Mouse (Mus musculus) embryonic facial prominence, embryonic 10.5 days (tissue): ENCODE data around the gene Gpr61. TPM values are rescaled to one million over a fixed set of nuclear protein-coding genes. Genes with fewer than 3 reads are reported as not detected.

ENCODE experiments used
- DNase-seq: peaks from one replicate; pipeline ENCODE4 v3.0.0-alpha.2; 2017; ENCODE audit warnings: low spot score
- H3K27ac ChIP-seq: fragments of 300-500 bp; sonication (generic); replicated peaks from 2 replicates; pipeline ENCODE4 v1.5.1; 2016; ENCODE audit warnings: mild to moderate bottlenecking
- H3K27me3 ChIP-seq: fragments of 300-500 bp; sonication (generic); replicated peaks from 2 replicates; pipeline ENCODE4 v1.6.1; 2016; ENCODE audit warnings: low read depth, mild to moderate bottlenecking; ENCODE audit not compliant: poor library complexity, severe bottlenecking
- H3K36me3 ChIP-seq: fragments of 300-500 bp; sonication (generic); replicated peaks from 2 replicates; pipeline ENCODE4 v1.6.1; 2016; ENCODE audit warnings: mild to moderate bottlenecking, moderate library complexity
- H3K4me1 ChIP-seq: fragments of 300-500 bp; sonication (generic); 2 replicates; pipeline ENCODE4 v1.6.1; 2016
- H3K4me3 ChIP-seq: fragments of 300-500 bp; sonication (generic); 2 replicates; pipeline ENCODE4 v1.5.1; 2016; ENCODE audit warnings: mild to moderate bottlenecking, moderate library complexity
- H3K9me3 ChIP-seq: fragments of 300-500 bp; sonication (generic); 2 replicates; pipeline ENCODE4 v1.6.1; 2016; ENCODE audit warnings: mild to moderate bottlenecking
- WGBS: fragments of 180-500 bp; shearing (Covaris S2); methylation state at CpG from one replicate; pipeline ENCODE4 v1.1.7; 2016; 5-methylcytosine and 5-hydroxymethylcytosine counted together
- polyA plus RNA-seq: library from polyadenylated mRNA; unstranded; fragments of >200 nt; fragmentation: Nextera tagmentation; extraction: Ambion mirVana; gene quantifications from 2 replicates; pipeline ENCODE4 v1.2.1, GENCODE M21; 2016

Gene Gpr61
- polyA plus RNA-seq, 1 experiment from 2014 or later: 0.36 TPM

- Histone ChIP-seq H3K9me3 (no peaks in the 10 kb centered on the region), H3K36me3 (0 out of 2 replicates have a peak, but pooled peaks cover 10% of the 10 kb centered on the region), H3K27me3 (peaks cover 55% of the 10 kb centered on the region), H3K27ac (no peak overlapping the region), H3K4me3 (no peak overlapping the region), H3K4me1 (peaks cover 35% of the 10 kb centered on the region)
- WGBS: 71% methylated on average over 9 of the region's 9 CpGs
- no peak for DNase-seq
Observed at GRCm38 (mm10) chr3:108188716-108189490, 34.2 kb upstream of the Gpr61 start.

DNA sequence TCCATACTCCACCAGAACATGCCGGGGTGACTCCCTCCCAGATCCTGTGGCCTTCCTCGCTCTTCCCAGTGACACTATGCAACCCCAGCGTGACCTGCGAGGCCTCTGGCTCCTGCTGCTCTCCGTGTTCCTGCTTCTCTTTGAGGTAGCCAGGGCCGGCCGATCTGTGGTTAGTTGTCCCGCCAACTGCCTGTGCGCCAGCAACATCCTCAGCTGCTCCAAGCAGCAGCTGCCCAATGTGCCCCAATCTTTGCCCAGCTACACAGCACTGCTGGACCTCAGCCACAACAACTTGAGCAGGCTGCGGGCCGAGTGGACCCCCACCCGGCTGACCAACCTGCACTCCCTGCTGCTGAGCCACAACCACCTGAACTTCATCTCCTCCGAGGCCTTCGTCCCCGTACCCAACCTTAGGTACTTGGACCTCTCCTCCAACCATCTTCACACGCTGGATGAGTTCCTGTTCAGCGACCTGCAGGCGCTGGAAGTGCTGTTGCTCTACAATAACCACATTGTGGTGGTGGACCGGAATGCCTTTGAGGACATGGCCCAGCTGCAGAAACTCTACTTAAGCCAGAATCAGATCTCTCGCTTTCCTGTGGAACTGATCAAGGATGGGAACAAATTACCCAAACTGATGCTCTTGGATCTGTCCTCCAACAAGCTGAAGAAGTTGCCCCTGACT, 32.6 kb upstream of the Gpr61 start:
- Histone ChIP-seq H3K27ac (no peak overlapping the region), H3K36me3 (0 out of 2 replicates have a peak, but pooled peaks cover 10% of the 10 kb centered on the region), H3K4me1 (peaks cover 33% of the 10 kb centered on the region), H3K9me3 (no peaks in the 10 kb centered on the region), H3K27me3 (peaks cover 58% of the 10 kb centered on the region), H3K4me3 (peak overlapping the region; percentile 85)
- 59% methylated on average over 20 of the region's 20 CpGs for WGBS
- no peak for DNase-seq

- peaks cover 58% of the 10 kb centered on the region for H3K27me3 ChIP-seq
- H3K27ac ChIP-seq: peak within 1 kb of the TSS; percentile 83
- 3% methylated on average over 100 of the region's 100 CpGs for WGBS
- H3K36me3 ChIP-seq: 0 out of 2 replicates have a peak, but pooled peaks cover 10% of the 10 kb centered on the region
- H3K9me3 ChIP-seq: no peaks in the 10 kb centered on the region
- H3K4me3 ChIP-seq: peak within 1 kb of the TSS; percentile 85
- DNase-seq: peak; percentile 70
- H3K4me1 ChIP-seq: peaks cover 33% of the 10 kb centered on the region
Observed at GRCm38 (mm10) chr3:108186098-108187047, 31.7 kb upstream of the Gpr61 start, which contains the start of gene Amigo1. Gene Amigo1, plus strand, starts transcription at chr3:108186335.

DNA sequence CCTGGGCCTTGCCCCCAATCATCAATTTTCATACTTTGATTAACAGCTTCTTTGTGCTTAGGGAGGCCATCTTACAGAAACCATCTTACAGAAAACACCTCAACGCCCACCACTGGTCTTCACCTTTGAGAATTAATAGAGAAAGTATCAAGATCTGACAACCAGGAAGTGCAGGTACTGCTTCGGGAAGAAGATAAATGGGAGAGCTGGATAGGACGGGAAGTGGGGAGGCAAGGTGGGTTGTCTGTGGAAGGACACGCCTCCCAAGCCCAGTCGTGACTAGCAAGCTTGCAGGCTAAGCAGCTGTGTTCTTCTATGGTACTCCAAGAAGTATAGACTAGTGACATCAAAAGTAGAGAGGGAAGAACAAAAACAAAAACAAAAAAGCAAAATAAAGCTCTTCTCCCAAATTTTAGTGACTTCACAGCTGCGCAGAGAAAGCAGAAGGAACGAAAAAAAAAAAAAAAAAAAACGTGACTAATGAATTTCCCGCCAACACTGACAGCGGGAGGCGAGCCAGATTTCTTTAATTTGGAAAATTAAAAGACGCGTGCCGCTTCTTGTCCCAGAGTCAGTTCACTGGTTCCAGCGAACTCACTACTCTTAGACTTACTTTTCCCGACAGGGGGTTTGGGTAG, 30.9 kb upstream of the Gpr61 start:
- H3K9me3 ChIP-seq: no peaks in the 10 kb centered on the region
- no peak for DNase-seq
- H3K27ac ChIP-seq: no peak overlapping the region; the same call in 1 of the 2 replicates
- peaks cover 33% of the 10 kb centered on the region for H3K4me1 ChIP-seq
- WGBS: 3% methylated on average over 16 of the region's 16 CpGs
- H3K36me3 ChIP-seq: 0 out of 2 replicates have a peak, but pooled peaks cover 10% of the 10 kb centered on the region
- H3K27me3 ChIP-seq: peaks cover 58% of the 10 kb centered on the region
- peak overlapping the region; percentile 85 for H3K4me3 ChIP-seq

DNA sequence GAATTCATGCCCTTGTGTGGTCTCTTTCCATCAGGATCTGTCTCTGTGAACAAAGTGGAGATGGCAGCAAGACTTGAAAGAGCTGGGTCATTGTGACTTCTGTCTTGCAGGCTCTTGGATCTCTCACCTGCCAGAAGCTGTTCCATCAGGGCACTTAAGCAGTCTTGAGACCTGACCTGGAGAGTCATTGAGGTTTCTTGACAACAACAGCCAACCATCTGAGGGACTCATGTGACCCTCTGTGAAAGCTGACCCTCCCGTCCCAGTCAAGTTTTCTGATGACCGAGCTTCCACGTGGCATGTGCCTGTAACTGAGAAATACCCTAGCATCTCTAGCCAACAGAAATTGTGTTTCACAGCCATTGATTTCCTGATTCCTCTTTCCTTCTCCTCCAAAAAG, 30.1 kb upstream of the Gpr61 start:
- Histone ChIP-seq H3K27ac (no peak overlapping the region), H3K9me3 (no peaks in the 10 kb centered on the region), H3K4me3 (no peak overlapping the region), H3K36me3 (0 out of 2 replicates have a peak, but pooled peaks cover 10% of the 10 kb centered on the region), H3K27me3 (peaks cover 55% of the 10 kb centered on the region), H3K4me1 (peaks cover 28% of the 10 kb centered on the region)
- WGBS: 73% methylated on average over 3 of the region's 3 CpGs
- DNase-seq: no peak

DNA sequence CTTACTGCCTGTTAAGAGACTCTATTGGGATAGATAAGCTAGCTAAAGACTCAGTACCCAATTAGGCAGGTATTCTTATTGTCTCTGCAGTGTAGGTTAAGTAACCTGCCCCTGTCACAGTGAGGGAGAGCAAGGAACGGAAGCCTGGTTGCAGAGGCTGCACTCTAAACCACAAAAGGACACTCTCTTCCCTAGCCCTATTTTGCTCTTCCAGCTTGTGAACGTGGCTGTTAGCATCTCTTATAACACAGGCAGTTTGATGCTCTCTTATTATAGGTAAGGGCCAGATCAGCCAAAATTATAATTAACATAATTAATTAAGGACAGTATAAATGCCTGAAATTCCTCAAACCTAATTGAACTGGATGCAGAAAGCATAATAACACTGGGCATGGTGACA, 25.8 kb upstream of the Gpr61 start:
- Histone ChIP-seq H3K9me3 (no peaks in the 10 kb centered on the region), H3K4me3 (no peak overlapping the region), H3K27me3 (peaks cover 19% of the 10 kb centered on the region), H3K36me3 (no peaks in the 10 kb centered on the region), H3K4me1 (peaks cover 7% of the 10 kb centered on the region), H3K27ac (no peak overlapping the region)
- WGBS: 34% methylated on average over 2 of the region's 2 CpGs
- DNase-seq: no peak

DNA sequence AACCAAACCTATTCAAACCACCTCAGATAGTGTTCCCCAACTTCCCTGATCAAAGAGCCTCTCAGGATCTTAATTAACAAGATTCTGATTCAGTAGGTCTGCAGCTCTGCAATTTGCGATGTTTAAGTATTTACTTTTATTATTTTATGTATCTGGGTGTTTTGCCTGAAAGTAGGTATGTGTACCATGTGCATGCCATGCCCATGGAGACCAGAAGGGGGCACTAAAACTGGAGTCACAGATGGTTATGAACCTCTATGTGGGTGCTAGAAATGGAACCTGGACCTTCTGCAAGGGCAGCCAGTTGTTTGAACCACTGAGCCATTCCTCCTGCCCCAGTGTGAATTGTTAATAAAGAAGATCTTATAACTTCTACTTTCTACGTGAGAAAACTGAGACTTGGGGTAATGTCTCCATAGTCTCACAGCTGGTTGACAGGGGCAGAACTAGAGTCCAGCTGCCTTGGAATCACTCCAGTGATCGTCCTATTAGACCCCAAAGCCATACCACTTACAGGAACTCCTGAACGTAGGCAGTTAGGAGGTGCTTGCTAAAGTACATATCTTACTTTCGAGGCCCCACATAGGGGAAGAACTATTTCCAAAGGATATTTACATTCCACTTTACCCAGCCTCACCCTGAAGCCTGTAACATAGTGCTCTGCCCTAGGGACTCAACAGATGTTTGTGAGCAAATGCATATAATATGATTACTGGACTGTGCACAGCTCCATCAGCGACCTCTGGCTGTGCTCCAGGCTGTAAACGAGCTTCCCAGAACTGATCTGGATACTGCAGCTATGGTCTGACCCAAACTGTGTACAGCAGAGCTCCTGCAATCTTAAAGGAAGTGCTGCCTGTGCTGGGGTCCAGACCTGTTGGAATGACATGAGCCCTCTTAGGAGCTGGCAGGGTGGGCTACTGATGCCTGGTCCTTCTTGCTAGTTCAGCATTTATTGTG, 24.4 kb upstream of the Gpr61 start:
- peaks cover 13% of the 10 kb centered on the region for H3K27me3 ChIP-seq
- no peak for DNase-seq
- WGBS: 85% methylated on average over 7 of the region's 7 CpGs
- H3K4me3 ChIP-seq: no peak overlapping the region
- H3K27ac ChIP-seq: no peak overlapping the region
- no peaks in the 10 kb centered on the region for H3K36me3 ChIP-seq
- peaks cover 16% of the 10 kb centered on the region for H3K4me1 ChIP-seq
- H3K9me3 ChIP-seq: no peaks in the 10 kb centered on the region

DNA sequence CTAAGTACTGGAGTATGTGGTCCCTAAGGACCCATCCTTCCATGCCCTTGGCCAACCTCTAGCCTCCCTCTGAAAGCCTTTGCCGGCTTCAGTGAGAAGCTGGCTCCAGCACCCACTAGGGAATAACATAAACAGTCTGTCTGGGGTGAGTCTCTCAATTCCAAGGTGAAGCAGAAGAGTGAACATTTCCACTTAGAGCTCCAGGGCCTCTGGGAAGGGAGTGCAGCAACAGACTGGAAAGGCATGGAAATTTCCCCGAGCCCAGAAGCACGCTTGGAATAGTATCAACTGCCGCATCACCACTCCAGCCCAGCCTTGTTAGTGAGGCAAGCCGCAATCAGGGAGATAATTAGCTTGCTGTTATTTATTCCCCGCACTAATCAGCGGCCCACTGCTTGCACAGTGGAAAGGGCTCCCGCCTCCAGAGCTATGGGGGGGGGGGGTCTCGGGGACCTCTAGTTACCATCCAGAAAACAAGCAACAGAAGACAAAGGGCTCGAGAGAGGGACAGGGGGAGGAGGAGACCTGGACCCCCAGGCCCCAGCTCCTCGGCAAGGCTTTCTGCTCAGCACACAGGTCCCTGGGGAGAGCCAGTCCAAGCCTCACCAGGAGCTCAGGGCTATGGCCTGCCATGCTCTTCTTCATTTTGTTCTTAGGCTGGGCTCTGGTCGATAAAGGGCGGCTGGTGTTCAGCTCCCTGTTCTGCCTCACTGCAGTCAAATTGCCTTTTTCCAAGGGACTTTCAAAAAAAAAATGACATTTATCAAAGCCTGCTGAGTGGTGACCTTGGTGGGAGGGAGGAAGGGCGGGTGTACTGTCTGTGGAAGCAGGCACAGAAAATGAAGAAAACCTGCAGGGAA, 20.2 kb upstream of the Gpr61 start:
- no peaks in the 10 kb centered on the region for H3K9me3 ChIP-seq
- peaks cover 10% of the 10 kb centered on the region; the same call in 1 of the 2 replicates for H3K27me3 ChIP-seq
- H3K36me3 ChIP-seq: no peaks in the 10 kb centered on the region
- H3K4me3 ChIP-seq: peak overlapping the region; percentile 4; the same call in 1 of the 2 replicates
- peaks cover 14% of the 10 kb centered on the region for H3K4me1 ChIP-seq
- WGBS: 25% methylated on average over 14 of the region's 14 CpGs
- DNase-seq: peak; percentile 39
- peak overlapping the region; percentile 65 for H3K27ac ChIP-seq

GRCm38 (mm10) chr3:108169199-108169598, 14.5 kb upstream of the Gpr61 start:
- Histone ChIP-seq H3K4me3 (no peak overlapping the region), H3K9me3 (no peaks in the 10 kb centered on the region), H3K27ac (peak overlapping the region; percentile 81; the same call in 1 of the 2 replicates), H3K4me1 (peaks cover 50% of the 10 kb centered on the region), H3K36me3 (no peaks in the 10 kb centered on the region), H3K27me3 (peaks cover 15% of the 10 kb centered on the region)
- WGBS: 38% methylated on average over 3 of the region's 3 CpGs
- DNase-seq: peak; percentile 31

DNA sequence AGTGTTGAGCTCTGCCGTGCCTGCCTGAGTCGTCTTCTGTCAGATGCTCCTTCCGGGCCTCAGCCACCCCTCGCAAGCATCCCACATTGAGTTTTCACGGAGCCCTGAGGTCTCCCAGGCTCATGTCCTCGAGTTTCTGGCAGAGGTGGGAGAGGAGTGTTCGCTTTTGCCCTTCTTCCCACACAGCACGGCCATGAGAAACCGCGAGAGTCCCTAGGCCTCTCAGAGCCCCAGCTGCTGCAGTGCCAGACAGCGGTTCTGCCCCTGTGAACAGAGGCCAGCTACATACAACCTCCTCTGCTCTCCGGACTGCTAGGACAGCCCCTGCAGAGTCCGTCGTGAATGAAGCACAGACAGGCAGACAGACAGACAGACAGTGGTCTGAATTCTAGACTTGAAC, 12.8 kb upstream of the Gpr61 start:
- 36% methylated on average over 14 of the region's 14 CpGs for whole genome bisulfite sequencing
- no peaks in the 10 kb centered on the region for H3K36me3 ChIP-seq
- H3K9me3 ChIP-seq: no peaks in the 10 kb centered on the region
- H3K27me3 ChIP-seq: peaks cover 18% of the 10 kb centered on the region
- DNase-seq: peak; percentile 43
- peak overlapping the region; percentile 81 for H3K27ac ChIP-seq
- H3K4me3 ChIP-seq: 0 out of 2 replicates have a peak overlapping the region, but pooled peaks have one; percentile 1
- H3K4me1 ChIP-seq: peaks cover 50% of the 10 kb centered on the region
